Mouse (Mus musculus): ENCODE results near the gene Gm48551.

The Gm48551 gene

DNA sequence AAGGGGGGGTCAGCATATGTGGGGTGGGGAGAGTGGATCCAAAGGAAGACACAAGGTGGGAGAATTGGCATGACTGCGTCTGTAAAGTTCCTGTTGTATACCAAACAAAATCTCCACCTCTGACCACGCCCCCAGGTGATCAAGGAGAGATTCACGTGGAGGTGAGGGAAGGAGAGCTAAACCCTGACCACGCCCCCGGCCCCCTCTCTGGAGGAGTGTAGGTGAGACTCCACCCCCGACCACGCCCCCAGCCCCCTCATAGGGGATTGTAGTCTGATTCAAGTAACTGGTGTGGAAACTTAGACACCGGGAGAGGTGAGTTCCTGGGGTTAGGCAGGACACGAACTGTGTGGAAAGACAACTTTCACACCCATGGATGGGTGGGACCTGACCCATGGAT, 19.8 kb downstream of the Gm48551 start:
- no peak for DNase-seq (ENCODE audit: low read depth, low spot score)

DNA sequence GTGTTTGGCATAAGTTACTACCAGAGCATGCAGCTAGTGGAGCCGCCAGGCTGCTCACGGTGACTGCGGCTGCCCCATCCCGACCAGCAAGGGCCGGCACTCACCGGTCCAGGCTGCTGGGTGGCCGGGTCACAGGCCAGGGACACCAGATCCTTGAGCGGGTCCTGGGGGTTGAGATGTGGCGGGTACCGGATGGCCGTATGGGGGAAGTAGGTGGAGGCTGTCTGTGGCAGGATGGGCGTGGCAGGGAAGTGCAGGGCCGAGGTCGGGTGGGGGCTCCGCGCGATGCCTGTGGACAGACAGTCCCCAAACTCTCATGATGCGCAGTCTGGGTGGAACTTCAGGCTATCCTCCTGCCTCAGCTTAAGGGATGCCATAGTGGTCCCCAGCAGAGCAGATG, 20.5 kb downstream of the Gm48551 start:
- no peak for DNase-seq (ENCODE audit: low read depth, low spot score)

DNA sequence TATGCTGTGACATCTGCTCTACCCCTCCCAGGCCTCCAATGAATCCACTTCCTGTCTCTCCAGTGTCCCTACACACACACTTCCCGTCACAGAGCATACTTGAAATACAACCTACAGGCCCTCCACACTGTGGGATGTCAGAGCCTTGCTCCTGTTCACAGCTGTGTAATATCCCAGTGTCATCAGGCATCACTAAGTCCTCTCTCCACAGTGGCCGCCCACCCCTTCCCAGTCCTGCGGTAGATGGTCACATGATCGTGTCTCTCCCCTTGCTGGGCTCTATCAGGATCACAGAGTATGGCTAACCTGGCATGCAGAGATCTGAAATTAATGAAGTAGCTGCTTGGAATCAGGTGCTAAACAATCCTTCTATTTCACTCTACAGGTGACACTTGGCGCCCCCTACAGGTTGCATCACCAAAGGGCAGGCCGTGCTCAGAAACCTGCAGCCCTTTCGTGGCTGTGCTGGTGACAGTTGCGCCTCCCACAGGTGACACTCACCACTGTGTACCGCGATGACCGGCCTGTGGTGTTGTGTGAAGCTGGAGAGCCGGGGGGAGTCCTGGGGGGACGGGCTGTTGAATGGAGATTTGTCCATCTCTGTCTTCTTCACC, 21.4 kb downstream of the Gm48551 start:
- no peak for DNase-seq (ENCODE audit: low read depth, low spot score)

DNA sequence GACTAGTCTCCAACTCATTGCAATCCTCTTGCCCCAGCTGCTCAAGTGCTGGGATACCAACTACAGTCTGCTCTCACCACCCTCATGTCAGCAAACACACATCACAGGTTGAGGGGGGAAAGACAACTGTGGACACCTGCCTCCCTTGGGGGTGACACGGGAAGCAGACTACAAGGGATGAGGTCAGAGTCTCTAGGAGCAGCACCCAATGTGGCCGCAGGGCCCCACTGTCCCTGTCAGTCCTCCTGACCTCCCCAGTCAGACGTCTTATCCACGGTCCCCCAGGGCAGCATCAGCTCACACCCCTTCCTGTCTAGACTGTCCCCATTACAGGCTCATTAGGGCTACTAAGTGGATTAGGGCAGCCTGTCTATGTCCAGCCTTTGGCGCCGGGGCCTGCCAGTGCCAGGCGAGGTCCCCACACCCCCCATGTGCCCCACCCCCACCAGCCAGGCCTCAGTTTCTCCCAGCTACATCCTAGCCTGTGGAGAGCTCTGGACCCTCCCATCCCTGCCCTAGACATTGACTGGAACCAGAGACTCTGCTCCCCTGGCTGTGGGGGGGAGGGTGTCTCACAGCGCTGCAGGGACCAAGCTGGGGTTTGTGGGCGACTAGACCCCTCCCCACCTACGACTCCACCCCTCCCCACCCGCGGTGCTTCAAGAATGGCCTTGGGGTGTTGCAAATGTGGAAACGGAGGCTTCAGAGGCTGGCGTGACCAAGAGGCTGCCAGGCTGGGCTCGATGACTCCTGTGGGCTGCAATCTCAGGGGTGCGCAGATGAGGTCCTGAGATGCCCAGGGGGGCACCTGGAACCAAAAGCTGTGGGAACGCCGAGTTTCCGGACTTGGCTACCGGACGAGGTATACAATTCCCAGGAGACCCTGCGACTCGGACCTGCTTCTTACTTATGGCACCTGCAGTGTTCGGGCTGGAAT, 22.5 kb downstream of the Gm48551 start:
- DNase-seq (ENCODE audit: low read depth, low spot score): no peak

DNA sequence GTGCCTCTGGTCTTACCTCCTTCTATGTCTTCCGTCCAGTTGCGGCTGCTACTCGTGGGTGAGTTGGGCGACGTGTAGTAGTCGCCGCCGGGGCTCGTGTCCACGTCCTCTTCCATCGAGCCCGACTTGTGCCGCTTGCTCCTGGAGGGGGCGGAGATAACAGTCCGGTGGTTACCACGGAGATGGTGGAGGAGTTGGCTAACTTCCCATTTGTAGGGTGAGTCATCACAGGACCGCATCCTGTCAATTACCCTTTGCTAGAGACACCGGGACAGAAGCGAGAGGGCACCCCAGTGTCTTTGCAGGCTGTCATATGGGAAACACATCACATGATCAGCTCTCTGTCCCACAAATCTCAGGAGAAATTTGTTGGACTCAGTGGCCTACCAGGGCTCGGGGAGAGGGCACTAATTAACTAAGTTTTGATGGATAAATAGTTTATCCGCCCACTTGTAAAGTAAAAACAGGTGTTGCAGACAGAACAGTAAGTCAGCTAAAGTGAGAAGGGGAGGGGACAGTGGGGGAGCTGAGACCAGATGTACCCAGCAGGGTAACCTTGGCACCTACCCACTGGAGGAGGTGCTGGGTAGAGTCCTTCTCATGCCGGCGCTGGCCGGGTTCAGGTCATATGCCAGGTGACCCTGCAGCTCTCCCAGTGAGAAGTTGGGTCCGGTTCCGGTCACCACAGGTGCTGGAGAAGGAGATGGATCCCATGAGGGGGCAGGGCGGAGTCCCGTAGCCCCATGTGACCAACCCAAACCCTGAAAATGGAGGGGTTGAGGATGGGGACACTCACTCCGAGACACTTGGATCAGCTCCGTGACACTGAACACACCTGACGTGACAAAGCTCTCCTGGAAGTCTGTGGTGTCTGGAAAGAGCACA, 23.5 kb downstream of the Gm48551 start:
- no peak for DNase-seq (ENCODE audit: low read depth, low spot score)

DNA sequence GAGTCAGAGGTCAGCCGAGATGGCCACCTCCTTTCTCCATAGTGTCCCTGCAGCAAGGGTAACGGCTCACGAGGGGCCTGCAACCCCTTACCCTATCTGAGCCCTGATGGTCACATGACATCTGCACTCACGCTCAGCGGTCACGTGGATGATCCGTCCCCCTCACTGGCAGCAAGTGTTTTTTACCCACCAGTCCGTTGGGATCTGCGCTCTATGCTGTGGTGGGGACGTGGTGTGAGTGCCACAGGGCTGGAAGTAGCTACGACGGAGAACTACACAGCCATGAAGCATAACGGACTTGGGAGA, 24.1 kb downstream of the Gm48551 start:
- no peak for DNase-seq (ENCODE audit: low read depth, low spot score)

DNA sequence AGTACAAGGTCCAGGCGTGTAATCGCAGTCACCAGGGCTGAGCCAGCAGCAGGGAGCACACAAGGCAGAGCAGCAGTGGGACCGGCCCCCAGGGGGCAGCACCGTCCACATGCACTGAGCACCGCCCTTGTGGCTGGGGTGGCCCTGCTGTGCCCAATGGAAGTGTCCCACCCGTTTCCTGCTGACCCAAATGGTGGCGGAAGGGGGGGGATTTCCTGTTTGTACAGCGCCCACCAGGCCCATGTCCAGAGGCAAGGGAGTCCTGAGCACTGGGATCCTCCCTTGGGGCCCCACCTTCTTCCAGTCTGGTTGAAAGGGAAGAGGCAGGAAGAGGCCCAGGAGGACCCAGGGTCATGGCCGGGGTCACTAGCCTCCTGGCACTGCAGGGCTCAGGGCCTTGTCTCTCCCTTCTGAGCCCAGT, 24.6 kb downstream of the Gm48551 start:
- no peak for DNase-seq (ENCODE audit: low read depth, low spot score)

DNA sequence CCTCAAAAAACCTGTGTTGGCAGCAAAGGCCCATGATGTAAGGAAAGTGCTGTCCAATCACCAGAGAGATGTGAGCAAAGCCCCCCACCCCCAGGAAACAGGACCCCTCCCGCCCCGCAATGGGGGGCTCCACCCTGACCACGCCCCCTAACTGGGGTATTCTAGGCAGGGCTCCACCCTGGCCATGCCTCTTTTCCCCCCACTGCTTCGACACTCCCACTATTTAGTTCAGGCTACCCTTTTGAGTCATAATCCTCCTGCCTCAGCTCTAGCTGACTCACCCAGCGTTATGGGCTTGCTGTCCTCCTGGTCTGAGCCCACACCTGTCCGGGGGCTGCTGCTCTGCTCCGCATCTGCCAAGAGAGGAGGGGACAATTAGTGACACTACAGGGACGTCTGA, 25.1 kb downstream of the Gm48551 start:
- DNase-seq (ENCODE audit: low read depth, low spot score): no peak

DNA sequence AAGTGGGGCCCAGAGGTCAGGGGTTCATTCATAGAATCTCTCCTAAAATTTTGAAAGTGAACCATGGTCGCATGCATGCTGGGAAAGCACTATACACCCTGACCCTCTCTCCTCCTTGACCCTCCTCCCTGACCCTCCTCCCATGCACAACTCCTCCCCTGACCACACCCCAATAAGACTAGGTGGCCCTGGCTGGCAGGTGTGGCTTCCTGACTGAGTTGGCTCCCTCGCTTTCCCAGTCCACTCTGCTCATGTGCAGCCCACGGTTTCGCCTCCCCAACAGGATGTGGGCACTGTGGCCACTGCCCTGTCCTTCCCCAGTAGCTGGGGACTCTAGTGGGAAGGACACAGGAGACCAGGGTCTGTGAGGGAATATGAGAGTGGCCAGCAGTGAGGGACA, 26.1 kb downstream of the Gm48551 start:
- DNase-seq (ENCODE audit: low read depth, low spot score): no peak

DNA sequence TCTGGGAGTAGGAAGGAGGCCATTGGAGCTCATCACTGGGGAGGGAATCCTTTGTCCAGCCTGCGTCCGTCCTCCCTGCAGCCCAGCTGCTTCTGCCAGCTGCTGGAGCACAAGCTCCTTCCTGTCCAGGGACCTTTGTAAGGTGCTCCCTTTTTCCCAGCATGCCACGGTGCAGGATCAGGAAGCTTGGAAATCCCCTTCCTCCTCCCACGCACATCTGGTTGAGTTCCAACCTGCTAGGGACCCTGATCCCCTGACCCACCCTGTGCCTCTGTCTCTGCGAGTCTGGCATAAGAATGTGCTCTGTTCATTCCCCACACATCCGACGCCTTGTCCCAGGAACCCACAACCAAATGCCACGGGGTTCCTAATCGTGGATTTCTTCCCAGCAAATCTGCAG, 26.7 kb downstream of the Gm48551 start:
- no peak for DNase-seq (ENCODE audit: low read depth, low spot score)

DNA sequence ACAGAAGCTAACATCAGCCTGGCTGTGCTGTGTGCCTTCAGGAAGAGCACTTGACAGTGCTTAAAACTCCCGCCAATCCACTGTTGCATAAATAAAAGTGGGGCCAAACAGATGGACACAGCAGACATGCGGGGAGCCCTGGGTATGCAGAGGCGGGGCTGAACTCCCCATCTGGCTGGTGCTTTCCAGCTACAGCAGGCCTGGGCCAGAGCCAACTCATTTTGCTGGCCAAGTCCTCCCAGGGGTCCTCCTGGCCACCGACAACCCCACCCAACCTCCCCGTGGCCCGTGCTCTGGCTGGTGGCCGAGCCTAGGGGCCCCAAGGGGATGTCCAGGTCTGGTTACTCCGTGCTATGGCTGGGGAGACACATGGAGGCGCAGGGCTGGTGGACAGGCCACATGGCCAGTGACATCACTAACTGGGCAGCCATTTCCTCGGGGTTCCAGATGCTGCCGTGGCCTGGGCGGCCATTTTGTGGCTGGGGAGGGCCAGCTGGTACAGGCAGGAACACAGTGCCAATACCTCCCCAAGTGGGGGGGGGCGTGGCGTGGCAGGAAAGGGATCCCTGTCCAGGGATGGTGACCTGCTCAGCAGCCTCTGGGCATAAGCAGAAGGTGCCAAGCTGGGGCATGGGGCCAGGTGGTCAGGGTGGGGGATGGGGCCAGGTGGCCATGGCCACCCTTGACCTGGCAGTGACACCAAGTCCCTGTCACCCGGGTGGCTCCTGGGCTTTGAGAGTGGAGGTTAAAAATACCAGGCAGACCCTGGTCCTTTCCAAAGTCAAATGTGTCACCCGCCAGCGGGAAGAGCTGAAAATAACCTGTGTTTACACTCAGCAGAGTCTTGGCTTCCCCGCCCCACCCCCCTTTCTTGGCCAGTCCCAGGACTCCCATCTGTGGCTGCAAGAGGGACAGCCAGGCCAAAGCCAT, 27.5 kb downstream of the Gm48551 start:
- DNase-seq (ENCODE audit: low read depth, low spot score): no peak

DNA sequence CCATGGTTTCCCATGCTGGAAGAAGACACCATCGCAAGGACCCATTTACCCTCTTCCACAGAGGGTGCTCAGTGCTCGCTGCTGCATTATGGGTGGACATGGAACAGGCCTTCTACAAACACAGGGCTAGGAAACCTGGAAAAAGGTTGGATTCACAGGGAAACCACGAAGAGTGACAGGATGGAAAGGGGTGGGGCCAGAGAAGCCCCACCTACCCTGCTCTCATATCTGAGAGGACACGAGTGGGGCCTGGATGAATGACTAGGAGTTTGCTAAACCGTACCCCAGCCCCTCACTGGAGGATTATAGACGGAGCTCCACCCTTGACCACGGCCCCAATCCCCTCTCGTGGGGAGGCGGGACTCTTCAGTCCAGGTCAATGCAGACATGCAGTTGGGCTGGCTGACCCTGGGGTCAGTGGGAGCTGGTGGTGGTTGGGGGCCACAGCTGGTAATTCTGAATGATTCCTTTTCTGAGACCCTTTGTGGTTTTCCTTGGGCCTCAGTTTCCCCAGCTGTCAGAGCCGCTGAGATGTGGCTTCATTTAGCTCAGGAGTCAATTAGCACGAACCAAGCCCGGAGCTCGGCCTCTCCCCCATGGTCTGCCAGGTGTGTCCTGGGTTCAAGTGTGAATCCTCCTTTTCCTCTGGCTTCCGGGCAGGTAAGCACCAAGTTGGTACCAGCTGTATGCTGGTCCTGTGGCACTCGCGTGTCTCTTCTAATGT, 28.5 kb downstream of the Gm48551 start:
- no peak for DNase-seq (ENCODE audit: low read depth, low spot score)

DNA sequence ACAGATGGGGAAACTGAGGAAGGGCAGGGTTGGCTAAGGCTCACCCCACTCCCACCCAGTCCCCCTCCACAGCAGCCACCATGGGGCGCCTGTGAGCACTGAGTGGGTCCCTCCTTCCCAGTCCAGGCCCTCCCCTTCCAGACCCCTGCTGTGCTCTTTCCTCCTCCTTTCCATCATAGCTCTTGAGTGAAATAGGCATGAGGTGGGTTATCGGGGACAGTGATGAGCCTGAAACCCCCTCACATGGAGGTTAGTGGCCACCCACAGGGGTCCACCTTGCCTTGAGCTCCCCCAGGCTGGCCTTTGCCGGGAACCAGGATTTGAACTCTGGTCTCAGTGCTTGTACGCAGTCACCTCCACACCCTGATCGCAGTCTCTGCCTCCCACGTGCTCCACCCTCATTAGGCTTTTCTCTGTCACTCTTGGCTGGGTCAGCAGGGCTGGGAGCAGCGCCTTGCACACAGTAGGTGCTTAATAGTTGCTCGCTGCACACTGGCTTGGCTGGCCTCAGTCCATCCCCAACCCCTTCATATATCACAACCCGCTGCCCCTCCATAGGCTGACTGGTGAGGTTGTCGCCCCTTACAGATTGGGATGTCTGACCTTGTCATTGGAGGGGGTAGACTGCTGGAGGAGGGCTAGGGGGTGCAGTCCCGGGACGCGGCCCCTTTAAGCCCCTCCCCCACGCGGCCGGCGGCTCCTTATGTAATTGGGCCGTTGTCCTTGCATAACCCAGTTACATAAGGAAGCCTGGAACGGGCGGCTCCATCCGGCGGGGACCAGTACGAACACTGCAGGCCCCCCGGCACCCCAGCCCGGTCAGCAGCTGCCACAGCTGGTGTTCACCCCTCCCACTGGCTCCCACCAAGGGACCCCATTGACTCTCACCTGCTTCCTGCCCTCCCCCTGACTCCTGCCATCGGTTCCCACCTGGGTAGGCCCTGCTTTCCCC, 29.3 kb downstream of the Gm48551 start:
- DNase-seq (ENCODE audit: low read depth, low spot score): no peak

DNA sequence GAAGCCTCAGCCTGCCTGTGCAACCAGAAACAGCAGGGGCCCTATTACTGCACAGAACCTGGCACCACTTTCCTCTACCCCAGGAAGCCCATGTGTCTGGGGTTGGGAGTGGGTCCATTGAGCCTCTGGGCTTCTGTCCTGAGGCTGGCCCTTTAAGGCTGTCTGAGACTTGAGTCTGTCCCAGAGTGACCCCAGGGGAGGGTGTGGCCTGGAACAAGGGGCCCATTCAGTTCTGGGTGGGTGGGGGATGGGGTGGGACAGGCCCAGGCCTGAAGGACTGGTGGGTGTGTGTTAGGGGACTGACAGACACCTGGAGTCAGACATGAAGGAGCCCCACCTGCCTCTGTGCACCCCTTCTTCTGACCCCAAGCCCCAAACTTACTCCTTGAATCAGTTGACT, 30.4 kb downstream of the Gm48551 start:
- DNase-seq (ENCODE audit: low read depth, low spot score): no peak

DNA sequence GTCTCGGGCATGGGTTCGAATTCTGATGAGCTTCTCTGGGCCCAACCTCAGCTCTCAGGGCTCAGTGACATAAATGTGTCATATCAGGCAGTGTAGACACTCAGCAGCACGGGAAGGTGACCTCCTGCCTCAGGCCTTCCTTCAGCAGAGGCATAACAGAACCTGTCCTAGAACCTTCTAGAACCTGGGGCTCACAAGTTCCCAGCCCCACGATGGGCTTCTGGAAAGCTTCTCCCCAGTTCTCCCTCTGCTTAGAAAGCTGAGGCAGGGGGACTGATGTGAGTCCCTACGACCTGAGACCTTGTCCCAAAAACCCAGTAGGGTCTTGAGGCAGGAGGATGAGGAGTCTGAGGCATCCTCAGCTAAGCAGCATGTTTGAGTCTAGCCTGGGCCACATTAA, 30.9 kb downstream of the Gm48551 start:
- DNase-seq (ENCODE audit: low read depth, low spot score): no peak

DNA sequence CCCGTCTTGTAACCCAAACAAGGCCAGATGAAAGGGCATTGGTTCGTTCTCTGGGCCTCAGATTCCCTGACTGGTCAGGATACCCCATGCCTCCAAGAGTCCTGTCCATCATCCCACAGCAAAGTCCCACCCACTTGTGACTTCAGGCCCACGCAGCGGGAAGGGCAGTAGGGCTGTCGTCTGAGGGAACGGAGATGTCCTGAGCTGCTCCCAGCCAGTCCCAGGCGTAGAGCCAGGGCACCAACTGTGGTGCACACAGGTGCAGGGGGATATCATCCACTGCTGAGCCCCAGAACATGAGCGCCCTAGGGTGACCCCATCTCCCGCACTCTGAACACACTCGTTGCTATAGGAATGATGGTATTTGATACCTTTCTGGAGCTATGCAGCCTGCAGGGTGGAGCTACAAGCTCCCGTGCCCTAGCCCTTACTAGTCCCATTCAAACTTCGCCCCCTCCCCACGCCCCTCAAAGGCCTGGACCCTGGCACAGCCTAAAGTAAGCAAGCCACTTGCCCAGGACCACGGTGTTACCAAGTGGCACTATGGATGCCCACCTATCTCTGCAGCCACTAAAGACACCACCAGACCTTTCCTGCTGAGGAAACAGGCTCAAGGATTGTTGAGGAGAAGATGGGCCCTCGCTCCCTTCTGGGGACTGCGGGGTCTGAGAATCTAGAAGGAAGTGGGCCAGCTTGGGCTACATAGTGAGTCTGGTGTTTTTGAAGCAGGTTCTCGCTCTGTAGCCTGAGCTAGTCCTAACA, 31.5 kb downstream of the Gm48551 start:
- no peak for DNase-seq (ENCODE audit: low read depth, low spot score)

DNA sequence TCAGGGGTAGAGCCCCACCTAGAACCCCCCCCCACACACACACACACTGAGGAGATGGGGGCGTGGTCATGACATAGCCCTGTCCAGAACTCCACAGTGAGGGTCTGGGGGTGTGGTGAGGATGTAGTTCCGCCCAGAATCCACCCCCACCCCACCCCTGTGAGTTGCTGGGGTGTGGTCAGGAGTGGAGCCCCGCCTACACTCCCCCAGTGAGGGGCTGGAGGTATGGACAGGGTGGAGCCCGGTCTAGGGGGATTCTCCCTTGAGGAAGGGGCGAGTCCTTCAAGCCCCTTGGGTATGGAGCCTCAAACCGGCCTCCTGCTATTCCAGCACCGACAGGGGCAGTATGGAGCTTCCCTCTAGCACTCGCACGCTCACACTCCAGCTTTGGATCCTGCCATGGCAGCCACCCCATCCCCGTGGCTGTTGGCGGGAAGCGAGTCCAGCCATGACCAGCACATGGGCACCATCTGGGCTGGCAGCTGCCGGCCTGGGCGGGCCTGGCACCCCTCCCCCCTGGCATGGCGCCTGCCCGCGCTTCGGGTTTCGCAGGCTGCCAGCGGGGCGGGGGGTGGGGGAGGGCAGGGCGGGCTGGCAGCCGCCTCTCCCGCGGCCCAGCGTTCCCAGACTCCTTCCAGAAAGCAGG, 32.4 kb downstream of the Gm48551 start:
- no peak for DNase-seq (ENCODE audit: low read depth, low spot score)

Data from brain, embryonic 18.5 days (tissue).